20 mouse cellular contexts compared by ENCODE assay signal in the genomic region with DNA sequence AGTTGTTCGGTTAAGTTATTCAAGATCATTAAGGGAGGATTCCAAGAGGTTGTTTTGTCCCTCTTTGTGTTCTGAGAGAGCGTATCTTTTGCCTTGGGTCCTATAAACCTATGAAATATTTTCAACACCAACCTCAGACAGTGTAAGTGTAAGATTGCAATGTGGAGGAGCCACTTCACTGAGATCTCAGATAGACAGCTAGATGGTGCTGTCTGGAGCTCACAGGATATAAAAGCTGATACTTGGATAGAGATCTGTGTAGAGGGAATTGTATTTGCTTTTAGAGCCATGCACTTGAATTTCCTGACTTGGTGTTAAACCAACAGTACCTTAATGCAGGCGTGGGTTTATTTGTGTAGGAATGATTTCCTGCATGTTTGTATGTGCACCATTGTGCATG. TPM values are rescaled to one million over a fixed set of nuclear protein-coding genes. Genes with fewer than 3 reads are reported as not detected.
DNase-seq lines count a peak whose midpoint lies in the region; ATAC-seq and TF ChIP-seq lines count a peak whose summit lies in the region.
"Had no signal": no experiment of that assay in that cellular context is flagged by ENCODE, and none has a peak within 500 bp of the region (broad histone marks: within the 10 kb centered on the region; RNA-seq: fewer than 3 reads in every experiment).

No protein-coding gene starts in this region.

- no peak overlapping the region for H3K27ac ChIP-seq in gastrocnemius, adult 2 months
- no peak overlapping the region for H3K27ac ChIP-seq in layer of hippocampus, adult 2 months
- no peak overlapping the region for H3K27ac ChIP-seq in stomach, postnatal 0 days (replicated peaks)
- H3K27ac ChIP-seq: embryonic facial prominence, embryonic 13.5 days; forebrain, embryonic 13.5 days; hindbrain, embryonic 10.5 days; hindbrain, embryonic 15.5 days had no signal

- no peak overlapping the region for H3K4me2 ChIP-seq in stomach, postnatal 0 days (replicated peaks; ENCODE audit: low read depth)
- H3K4me2 ChIP-seq: embryonic facial prominence, embryonic 13.5 days; forebrain, embryonic 13.5 days; heart, embryonic 12.5 days; hindbrain, embryonic 15.5 days had no signal

- H3K36me3 ChIP-seq in stomach, postnatal 0 days (ENCODE audit: control insufficient read depth, insufficient read depth, low read length), result 0 out of 2 replicates have a peak, but pooled peaks cover 2% of the 10 kb centered on the region
- H3K36me3 ChIP-seq: embryonic facial prominence, embryonic 13.5 days; hindbrain, embryonic 15.5 days had no signal

- H3K4me3 ChIP-seq in gastrocnemius, adult 2 months, result no peak overlapping the region
- H3K4me3 ChIP-seq in layer of hippocampus, adult 2 months, result no peak overlapping the region
- H3K4me3 ChIP-seq in stomach, postnatal 0 days (ENCODE audit: low read depth, low read length), result no peak overlapping the region
- H3K4me3 ChIP-seq: embryonic facial prominence, embryonic 13.5 days; forebrain, embryonic 13.5 days; heart, embryonic 12.5 days; hindbrain, embryonic 10.5 days; hindbrain, embryonic 15.5 days had no signal

- no peak for ATAC-seq in stomach, postnatal 0 days (ENCODE audit: low FRiP score, low TSS enrichment)
- ATAC-seq: activated CD4-positive, CD25-positive, alpha-beta regulatory T cell, adult 4 months; forebrain, embryonic 13.5 days; inflammation-experienced regulatory T-cells, adult 6 months; Patski had no signal

- TF ChIP-seq CTCF in gastrocnemius, adult 2 months (IDR thresholded peaks at IDR 0.05), result peak; percentile 24; the same call in 1 of the 2 replicates
- TF ChIP-seq CTCF in layer of hippocampus, adult 2 months (conservative IDR thresholded peaks at IDR 0.05), result peak; percentile 68
- TF ChIP-seq CTCF in stomach, postnatal 0 days (IDR thresholded peaks at IDR 0.05; ENCODE audit: low read depth), result peak; percentile 44

- WGBS in stomach, postnatal 0 days, result 78% methylated on average over 3 of the region's 3 CpGs

- no peak overlapping the region for H3K9ac ChIP-seq in stomach, postnatal 0 days (ENCODE audit: low read length)
- H3K9ac ChIP-seq: embryonic facial prominence, embryonic 13.5 days; forebrain, embryonic 13.5 days; heart, embryonic 12.5 days; hindbrain, embryonic 15.5 days had no signal

- H3K9me3 ChIP-seq in stomach, postnatal 0 days (ENCODE audit: control insufficient read depth, low read length), result no peaks in the 10 kb centered on the region
- H3K9me3 ChIP-seq: embryonic facial prominence, embryonic 13.5 days; forebrain, embryonic 13.5 days; heart, embryonic 12.5 days; hindbrain, embryonic 10.5 days; hindbrain, embryonic 15.5 days had no signal

- H3K27me3 ChIP-seq in stomach, postnatal 0 days (ENCODE audit: control insufficient read depth, insufficient read depth, low read length), result no peaks in the 10 kb centered on the region
- H3K27me3 ChIP-seq: CH12.LX; embryonic facial prominence, embryonic 13.5 days; forebrain, embryonic 13.5 days; heart, embryonic 12.5 days; hindbrain, embryonic 15.5 days; Patski had no signal

- no peak for DNase-seq in gastrocnemius, adult 2 months
- no peak for DNase-seq in gastrocnemius, postnatal 14 days
- no peak for DNase-seq in layer of hippocampus, adult 2 months (ENCODE audit: low spot score in 2 of 2)
- no peak for DNase-seq in layer of hippocampus, adult 18-20 months (ENCODE audit: low spot score in 2 of 2)
- DNase-seq in brain, adult 2 months (ENCODE audit: low read depth, low spot score), result peak; percentile 51
- DNase-seq in stomach, postnatal 0 days (ENCODE audit: low spot score), result no peak
- DNase-seq: adrenal gland, postnatal 36 days; cerebellum, adult 11-12 months; cerebellum, adult 9-10 months; cerebellum, postnatal 25 days; gastrocnemius, postnatal 25 days had no signal

- intact Hi-C loops in gastrocnemius, adult 2 months (cut with DNase I), result no loop called here
- intact Hi-C loops in gastrocnemius, postnatal 14 days (cut with DNase I; ENCODE audit: low total_unique reads), result no loop called here

- no peak for TF ChIP-seq EP300 in stomach, postnatal 0 days (optimal IDR thresholded peaks at IDR 0.05)

- no peaks in the 10 kb centered on the region for H3K4me1 ChIP-seq in stomach, postnatal 0 days (replicated peaks; ENCODE audit: control insufficient read depth, insufficient read depth)
- H3K4me1 ChIP-seq: embryonic facial prominence, embryonic 13.5 days; heart, embryonic 12.5 days; hindbrain, embryonic 15.5 days had no signal

RNA-seq across cellular contexts. Expression of gene Lars2, which starts 35.5 kb away (rescaled TPM):
- 10 to 100 TPM; 22.9 to 24.3 TPM for total RNA-seq in gastrocnemius, adult 2 months (2021)
- total RNA-seq in gastrocnemius, postnatal 14 days (2021), result 10 to 100 TPM; 43.6 to 53.1 TPM
- 100 to 1,000 TPM in 1 of 2 experiments, 10 to 100 TPM in 1; 74.0 to 101 TPM for total RNA-seq in layer of hippocampus, adult 2 months (2021)
- total RNA-seq in layer of hippocampus, adult 18-20 months (2021), result 10 to 100 TPM; 59.7 to 67.7 TPM
- polyA plus RNA-seq in stomach, postnatal 0 days (2015; fragmentation: Nextera tagmentation; extraction: Ambion mirVana), result 1,098 and 1,252 TPM in 2 replicates
